Mouse (Mus musculus) right cerebral cortex, adult 18-20 months (tissue): ENCODE results near the gene Gm13277.
"Not testable (repeated sequence)": the region's sequence is repeated elsewhere in the genome, so short reads cannot be mapped to it uniquely, and the experiment has no call there.

ENCODE experiments used
- DNase-seq: peaks from one replicate; pipeline ENCODE4 v3.0.0; 2022; ENCODE audit warnings: mixed read lengths

The Gm13277 gene

DNA sequence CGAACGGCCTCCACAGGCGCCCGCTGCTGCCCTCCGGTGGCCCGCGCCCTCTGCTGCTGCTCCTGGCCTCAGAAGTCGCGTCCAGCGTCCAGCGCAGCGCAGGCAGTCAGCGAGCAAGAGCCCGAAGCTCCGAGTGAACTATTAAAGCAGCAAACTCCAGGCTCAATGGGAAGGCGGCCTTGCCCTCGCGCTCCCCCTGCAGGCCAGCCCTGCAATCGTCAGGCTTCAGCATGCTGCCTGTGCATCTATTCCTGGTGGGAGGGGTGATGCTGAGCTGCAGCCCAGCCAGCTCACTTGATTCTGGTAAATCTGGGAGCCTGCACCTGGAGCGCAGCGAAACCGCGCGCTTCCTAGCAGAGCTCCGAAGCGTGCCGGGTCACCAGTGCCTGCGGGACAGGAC, at the start of gene Gm13277:
Gm13277 (plus strand) TSS at position 231 of the 400 bp plus-strand sequence.
- DNase-seq = peak; percentile 63

DNA sequence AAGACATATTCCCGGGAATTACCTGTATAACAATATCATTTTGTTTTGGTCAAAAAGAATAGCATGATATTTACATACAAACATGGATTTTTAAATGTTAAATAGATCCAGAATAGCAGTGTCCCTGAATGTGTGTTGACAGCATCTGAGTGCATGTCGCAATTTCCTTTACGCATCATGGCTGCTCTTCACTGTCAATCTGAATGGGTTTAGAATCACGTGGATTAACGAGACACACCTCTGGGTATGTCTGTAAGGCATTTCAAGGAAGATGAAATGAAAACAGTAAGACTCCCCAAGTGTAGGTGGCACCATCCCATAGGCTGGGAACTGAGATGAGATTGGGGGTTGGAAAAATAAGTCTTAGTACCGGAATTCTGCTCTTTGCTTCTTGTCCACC, 49.4 kb upstream of the Gm13277 start:
- no peak for DNase-seq

DNA sequence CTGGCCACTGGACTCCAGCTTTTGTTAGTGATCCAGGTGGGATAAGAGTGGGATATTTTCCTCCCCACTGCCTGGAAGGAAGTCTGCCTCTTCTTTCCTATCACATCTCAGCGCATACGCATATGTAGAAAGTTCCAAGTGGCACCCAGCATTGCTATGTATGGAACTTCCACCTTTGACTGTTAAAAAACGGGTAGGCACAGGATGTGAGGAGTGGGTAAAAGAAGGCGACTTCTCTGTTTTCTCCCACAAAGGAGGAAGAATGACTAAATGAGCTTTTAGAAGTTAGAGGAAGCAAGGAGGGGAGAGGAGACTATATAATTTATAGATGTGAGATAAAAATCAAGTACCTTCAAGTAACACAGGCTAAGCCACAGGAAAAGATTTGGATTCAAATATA, 47.0 kb upstream of the Gm13277 start:
- DNase-seq = no peak

DNA sequence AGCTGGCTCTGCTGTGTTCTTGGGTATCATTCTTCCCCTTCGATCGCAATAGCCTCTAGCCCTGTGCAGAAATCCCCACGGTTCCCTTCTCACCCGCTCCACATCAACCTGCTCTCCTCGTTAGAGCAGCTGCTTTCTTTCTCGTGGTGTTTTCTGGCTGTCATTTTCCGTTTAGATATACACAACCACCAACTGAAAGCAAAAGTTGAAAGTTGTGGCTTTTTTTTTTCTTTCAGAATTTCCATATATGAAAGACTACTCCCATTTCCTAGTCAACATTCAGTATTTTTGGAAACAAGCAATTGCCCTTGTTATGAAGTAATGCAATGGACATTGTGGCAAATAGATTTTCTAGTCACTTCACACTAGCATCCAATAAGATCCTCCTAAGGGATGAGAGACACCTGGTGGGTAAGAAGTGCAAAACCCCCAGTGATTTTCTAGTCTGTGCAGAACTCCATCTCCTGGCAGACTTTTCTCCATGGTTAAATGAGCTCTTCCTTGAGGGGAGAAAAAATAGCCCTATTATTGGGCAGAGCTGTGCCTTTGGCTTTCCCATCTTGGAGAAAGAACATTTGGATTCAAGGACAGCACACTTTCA, 45.6 kb upstream of the Gm13277 start:
- DNase-seq = no peak

DNA sequence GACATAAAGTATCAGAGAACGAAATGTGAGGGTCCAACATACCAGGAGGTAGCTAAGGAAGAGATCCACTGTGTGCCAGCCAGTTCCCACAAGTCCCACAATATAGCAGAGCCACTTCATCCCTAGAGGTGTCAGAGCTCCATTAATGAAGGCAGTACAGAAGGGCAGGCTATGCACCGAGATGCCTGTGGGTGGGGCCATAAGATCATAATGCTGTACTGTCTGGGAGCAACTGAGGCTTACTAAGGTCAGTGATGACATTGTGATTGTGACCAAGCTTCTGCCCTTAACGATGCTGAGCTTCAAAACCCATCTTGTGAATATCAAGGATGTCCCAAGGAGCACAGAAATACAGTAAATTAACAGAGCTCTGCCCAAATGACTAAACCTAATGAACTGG, 44.2 kb upstream of the Gm13277 start:
- DNase-seq = no peak

DNA sequence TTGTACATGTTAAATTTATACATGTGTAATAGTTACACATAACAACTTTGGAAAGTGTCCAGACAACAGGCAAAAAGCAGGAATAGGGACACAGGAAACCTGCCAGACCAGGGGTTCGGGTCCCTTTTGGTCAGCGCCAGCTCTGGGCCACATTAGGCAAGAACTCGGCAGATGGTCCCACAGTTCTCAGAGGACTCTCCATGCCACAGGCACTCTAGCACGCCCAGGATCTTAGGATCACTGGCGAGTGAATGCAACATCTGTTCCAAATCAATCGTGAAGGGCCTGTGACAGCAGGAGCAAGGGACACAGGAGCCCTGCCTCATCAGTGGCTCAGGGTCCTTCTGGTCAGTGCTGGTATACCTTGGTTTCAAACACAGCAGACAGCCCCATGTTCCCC, 38.5 kb upstream of the Gm13277 start:
- no peak for DNase-seq

DNA sequence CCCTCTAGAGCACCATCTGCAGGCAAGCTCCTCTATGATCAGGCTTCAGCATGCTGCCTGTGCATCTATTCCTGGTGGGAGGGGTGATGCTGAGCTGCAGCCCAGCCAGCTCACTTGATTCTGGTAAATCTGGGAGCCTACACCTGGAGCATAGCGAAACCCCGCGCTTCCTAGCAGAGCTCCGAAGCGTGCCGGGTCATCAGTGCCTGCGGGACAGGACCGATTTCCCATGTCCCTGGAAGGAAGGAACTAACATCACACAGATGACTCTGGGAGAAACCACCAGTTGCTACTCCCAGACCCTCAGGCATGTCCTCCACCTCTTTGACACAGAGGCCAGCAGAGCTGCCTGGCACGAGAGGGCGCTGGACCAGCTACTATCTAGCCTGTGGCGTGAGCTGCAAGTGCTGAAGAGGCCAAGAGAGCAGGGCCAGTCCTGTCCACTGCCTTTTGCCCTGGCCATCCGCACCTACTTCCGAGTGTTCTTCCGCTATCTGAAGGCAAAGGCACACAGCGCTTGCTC, 33.6 kb upstream of the Gm13277 start, which contains the start of gene Gm13271:
Gm13271 (plus strand) TSS at position 51 of the 523 bp plus-strand sequence.
- DNase-seq = peak; percentile 73

DNA sequence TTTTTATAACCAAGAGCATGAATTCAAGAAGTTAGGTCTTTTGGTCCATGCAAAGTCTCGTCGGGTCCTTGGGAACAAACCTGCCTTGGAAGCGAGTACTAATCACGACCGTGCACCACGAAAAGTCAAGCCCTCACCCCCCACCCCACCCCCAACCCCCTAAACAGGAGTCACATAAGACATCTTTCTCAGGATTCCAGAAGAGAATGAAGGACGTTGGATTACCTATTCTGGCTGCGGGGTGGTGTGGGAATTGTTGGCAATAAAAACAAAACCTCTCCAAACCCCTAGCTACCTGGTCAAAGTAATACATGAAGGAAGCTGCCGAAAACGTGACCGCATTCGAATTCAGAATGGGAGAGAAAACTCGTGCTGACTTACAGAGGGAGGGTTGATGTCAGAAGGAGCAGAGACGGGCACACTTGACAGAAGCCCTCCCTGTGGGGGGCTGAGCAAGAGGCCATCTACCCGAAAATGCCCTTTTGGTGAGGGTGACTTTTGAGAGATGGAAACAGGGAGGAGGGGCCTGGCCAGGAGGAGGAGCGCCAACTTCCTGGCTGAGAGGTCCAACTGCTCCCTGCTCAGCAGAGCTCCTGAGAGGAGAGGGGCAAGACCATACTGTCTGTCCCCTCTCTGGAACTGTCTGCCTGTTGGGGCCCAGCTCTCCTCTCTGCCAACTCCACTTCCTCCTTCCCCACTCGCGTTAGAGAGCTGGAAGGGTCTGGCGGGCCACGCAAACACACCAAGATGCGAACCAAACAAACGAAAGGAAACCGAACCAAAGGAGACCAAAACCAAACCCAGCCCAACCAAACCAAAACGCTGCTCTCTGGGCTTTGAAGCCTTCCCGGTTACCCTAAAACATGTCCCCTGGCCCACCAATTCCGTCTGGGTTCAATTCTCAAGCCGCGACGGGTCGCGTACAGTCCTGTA, 31.6 kb upstream of the Gm13277 start:
- not testable (repeated sequence) for DNase-seq

DNA sequence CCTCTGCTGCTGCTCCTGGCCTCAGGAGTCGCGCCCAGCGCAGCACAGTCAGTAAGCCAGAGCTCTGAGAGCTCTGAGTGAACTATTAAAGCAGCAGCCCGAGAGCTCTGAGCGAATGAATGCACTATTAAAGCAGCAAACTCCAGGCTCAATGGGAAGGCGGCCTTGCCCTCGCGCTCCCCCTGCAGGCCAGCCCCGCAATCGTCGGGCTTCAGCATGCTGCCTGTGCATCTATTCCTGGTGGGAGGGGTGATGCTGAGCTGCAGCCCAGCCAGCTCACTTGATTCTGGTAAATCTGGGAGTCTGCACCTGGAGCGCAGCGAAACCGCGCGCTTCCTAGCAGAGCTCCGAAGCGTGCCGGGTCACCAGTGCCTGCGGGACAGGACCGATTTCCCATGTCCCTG, 30.8 kb upstream of the Gm13277 start:
- DNase-seq = peak; percentile 88

DNA sequence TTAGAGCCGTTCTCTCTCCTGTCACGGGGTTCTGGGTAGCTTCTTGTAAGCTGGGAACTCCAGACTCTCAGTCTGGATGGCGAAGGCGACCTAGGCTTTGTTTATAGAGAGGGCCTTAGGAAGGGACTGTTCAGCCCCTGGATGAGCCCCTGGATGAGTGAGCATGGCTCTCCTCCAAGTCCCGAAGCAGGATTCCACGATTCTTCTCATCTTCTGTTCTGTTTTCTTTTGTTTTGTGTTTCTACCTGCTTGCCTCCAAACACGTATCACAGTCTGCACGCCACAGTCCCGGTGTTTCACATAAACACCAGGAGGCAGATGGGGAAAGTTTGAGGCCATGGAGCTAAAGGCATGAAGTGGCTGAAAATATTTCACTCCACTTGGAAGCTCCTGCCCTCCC, 29.7 kb upstream of the Gm13277 start:
- not testable (repeated sequence) for DNase-seq

DNA sequence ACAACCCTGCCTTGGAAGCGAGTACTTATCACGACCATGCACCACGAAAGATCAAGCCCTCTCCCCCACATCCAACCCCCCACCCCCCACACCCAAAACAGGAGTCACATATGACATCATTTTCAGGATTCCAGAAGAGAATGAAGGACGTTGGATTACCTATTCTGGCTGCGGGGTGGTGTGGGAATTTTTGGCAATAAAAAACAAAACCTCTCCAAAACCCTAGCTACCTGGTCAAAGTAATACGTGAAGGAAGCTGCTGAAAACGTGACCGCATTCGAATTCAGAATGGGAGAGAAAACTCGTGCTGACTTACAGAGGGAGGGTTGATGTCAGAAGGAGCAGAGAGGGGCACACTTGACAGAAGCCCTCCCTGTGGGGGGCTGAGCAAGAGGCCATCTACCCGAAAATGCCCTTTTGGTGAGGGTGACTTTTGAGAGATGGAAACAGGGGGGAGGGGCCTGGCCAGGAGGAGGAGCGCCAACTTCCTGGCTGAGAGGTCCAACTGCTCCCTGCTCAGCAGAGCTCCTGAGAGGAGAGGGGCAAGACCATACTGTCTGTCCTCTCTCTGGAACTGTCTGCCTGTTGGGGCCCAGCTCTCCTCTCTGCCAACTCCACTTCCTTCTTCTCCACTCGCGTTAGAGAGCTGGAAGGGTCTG, 28.7 kb upstream of the Gm13277 start, which contains the start of gene Gm13283:
Gm13283 (plus strand) TSS at position 510 of the 659 bp plus-strand sequence.
- peak; percentile 10 for DNase-seq

DNA sequence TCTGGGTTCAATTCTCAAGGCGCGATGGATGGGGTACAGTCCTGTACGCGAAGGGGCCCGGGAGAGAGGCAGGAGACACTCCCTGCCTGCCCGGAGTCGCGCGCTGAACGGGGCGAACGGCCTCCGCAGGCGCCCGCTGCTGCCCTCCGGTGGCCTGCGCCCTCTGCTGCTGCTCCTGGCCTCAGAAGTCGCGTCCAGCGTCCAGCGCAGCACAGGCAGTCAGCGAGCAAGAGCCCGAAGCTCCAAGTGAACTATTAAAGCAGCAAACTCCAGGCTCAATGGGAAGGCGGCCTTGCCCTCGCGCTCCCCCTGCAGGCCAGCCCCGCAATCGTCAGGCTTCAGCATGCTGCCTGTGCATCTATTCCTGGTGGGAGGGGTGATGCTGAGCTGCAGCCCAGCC, 28.0 kb upstream of the Gm13277 start:
- DNase-seq = peak; percentile 46

DNA sequence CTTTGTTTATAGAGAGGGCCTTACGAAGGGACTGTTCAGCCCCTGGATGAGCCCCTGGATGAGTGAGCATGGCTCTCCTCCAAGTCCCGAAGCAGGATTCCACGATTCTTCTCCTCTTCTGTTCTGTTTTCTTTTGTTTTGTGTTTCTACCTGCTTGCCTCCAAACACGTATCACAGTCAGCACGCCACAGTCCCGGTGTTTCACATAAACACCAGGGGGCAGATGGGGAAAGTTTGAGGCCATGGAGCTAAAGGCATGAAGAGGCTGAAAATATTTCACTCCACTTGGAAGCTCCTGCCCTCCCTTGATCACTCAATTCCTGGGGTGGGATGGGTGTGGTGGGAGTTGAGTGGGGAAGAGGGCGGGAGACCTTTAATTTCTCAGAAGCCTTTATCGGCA, 26.7 kb upstream of the Gm13277 start:
- DNase-seq = peak; percentile 63

DNA sequence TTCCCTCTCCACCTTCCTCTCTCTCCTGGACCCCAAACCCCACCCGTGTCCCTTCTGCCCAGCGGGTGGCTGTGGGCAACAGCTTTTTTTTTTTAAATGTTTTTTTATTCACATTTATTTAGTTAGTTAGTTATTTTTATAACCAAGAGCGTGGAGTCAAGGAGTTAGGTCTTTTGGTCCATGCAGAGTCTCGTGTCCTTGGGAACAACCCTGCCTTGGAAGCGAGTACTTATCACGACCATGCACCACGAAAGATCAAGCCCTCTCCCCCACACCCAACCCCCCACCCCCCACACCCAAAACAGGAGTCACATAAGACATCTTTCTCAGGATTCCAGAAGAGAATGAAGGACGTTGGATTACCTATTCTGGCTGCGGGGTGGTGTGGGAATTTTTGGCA, 26.1 kb upstream of the Gm13277 start:
- not testable (repeated sequence) for DNase-seq

DNA sequence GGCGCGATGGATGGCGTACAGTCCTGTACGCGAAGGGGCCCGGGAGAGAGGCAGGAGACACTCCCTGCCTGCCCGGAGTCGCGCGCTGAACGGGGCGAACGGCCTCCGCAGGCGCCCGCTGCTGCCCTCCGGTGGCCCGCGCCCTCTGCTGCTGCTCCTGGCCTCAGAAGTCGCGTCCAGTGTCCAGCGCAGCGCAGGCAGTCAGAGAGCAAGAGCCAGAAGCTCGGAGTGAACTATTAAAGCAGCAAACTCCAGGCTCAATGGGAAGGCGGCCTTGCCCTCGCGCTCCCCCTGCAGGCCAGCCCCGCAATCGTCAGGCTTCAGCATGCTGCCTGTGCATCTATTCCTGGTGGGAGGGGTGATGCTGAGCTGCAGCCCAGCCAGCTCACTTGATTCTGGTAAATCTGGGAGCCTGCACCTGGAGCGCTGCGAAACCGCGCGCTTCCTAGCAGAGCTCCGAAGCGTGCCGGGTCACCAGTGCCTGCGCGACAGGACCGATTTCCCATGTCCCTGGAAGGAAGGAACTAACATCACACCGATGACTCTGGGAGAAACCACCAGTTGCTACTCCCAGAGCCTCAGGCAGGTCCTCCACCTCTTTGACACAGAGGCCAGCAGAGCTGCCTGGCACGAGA, 24.9 kb upstream of the Gm13277 start:
- DNase-seq = peak; percentile 9

DNA sequence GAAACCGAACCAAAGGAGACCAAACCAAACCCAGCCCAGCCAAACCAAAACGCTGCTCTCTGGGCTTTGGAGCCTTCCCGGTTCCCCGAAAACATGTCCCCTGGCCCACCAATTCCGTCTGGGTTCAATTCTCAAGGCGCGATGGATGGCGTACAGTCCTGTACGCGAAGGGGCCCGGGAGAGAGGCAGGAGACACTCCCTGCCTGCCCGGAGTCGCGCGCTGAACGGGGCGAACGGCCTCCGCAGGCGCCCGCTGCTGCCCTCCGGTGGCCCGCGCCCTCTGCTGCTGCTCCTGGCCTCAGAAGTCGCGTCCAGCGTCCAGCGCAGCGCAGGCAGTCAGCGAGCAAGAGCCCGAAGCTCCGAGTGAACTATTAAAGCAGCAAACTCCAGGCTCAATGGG, 14.9 kb upstream of the Gm13277 start, which contains the start of gene Gm13290:
Gm13290 (plus strand) TSS at position 301 of the 400 bp plus-strand sequence.
- not testable (repeated sequence) for DNase-seq

DNA sequence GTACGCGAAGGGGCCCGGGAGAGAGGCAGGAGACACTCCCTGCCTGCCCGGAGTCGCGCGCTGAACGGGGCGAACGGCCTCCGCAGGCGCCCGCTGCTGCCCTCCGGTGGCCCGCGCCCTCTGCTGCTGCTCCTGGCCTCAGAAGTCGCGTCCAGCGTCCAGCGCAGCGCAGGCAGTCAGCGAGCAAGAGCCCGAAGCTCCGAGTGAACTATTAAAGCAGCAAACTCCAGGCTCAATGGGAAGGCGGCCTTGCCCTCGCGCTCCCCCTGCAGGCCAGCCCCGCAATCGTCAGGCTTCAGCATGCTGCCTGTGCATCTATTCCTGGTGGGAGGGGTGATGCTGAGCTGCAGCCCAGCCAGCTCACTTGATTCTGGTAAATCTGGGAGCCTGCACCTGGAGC, 11.8 kb upstream of the Gm13277 start, which contains the start of gene Gm13289:
Gm13289 (plus strand) TSS at position 301 of the 400 bp plus-strand sequence.
- not testable (repeated sequence) for DNase-seq

DNA sequence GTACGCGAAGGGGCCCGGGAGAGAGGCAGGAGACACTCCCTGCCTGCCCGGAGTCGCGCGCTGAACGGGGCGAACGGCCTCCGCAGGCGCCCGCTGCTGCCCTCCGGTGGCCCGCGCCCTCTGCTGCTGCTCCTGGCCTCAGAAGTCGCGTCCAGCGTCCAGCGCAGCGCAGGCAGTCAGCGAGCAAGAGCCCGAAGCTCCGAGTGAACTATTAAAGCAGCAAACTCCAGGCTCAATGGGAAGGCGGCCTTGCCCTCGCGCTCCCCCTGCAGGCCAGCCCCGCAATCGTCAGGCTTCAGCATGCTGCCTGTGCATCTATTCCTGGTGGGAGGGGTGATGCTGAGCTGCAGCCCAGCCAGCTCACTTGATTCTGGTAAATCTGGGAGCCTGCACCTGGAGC, 8.9 kb upstream of the Gm13277 start, which contains the start of gene Gm13272:
Gm13272 (plus strand) TSS at position 301 of the 400 bp plus-strand sequence.
- DNase-seq = not testable (repeated sequence)

DNA sequence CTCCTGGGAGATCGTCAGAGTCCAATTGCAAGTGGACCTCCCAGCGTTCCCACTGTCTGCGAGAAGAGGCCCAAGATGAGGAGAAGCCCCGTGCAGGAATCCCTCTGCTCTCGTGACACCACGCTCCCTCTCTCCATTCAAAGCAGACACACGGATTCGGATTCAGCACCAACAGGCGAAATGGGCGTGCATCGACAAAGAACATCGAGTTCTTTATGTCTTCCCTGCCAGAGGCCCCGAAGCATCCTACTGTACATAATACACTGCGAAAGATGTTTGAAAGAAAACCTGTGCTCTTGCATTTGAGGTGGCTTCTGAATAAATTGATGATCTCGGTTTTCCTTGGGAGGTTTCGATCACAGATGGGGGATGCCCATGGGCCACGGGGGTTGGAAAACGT, 8.1 kb upstream of the Gm13277 start:
- not testable (repeated sequence) for DNase-seq

DNA sequence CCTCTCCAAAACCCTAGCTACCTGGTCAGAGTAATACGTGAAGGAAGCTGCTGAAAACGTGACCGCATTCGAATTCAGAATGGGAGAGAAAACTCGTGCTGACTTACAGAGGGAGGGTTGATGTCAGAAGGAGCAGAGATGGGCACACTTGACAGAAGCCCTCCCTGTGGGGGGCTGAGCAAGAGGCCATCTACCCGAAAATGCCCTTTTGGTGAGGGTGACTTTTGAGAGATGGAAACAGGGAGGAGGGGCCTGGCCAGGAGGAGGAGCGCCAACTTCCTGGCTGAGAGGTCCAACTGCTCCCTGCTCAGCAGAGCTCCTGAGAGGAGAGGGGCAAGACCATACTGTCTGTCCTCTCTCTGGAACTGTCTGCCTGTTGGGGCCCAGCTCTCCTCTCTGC, 6.6 kb upstream of the Gm13277 start, which contains the start of gene Ifnz:
Ifnz (plus strand) TSS at position 301 of the 400 bp plus-strand sequence.
- DNase-seq = not testable (repeated sequence)

DNA sequence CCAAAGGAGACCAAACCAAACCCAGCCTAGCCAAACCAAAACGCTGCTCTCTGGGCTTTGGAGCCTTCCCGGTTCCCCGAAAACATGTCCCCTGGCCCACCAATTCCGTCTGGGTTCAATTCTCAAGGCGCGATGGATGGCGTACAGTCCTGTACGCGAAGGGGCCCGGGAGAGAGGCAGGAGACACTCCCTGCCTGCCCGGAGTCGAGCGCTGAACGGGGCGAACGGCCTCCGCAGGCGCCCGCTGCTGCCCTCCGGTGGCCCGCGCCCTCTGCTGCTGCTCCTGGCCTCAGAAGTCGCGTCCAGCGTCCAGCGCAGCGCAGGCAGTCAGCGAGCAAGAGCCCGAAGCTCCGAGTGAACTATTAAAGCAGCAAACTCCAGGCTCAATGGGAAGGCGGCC, 6.1 kb upstream of the Gm13277 start:
- DNase-seq = not testable (repeated sequence)

DNA sequence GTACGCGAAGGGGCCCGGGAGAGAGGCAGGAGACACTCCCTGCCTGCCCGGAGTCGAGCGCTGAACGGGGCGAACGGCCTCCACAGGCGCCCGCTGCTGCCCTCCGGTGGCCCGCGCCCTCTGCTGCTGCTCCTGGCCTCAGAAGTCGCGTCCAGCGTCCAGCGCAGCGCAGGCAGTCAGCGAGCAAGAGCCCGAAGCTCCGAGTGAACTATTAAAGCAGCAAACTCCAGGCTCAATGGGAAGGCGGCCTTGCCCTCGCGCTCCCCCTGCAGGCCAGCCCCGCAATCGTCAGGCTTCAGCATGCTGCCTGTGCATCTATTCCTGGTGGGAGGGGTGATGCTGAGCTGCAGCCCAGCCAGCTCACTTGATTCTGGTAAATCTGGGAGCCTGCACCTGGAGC, 3.0 kb upstream of the Gm13277 start, which contains the start of gene Gm13276:
Gm13276 (plus strand) TSS at position 301 of the 400 bp plus-strand sequence.
- DNase-seq = not testable (repeated sequence)
